35 mouse cellular contexts compared by ENCODE assay signal in genomic region chr4:62776881-62777280, GRCm38 (mm10).
"Had no signal": no experiment of that assay in that cellular context is flagged by ENCODE, and none has a peak within 500 bp of the region (broad histone marks: within the 10 kb centered on the region; RNA-seq: fewer than 3 reads in every experiment).

No protein-coding gene starts in this region.

- H3K36me3 ChIP-seq: heart, embryonic 10.5 days; heart, embryonic 12.5 days; heart, embryonic 13.5 days; heart, embryonic 15.5 days; hindbrain, embryonic 10.5 days; hindbrain, embryonic 12.5 days; hindbrain, embryonic 13.5 days; hindbrain, embryonic 15.5 days; intestine, embryonic 15.5 days; kidney, embryonic 15.5 days had no signal

- H3K4me3 ChIP-seq: heart, embryonic 10.5 days; heart, embryonic 12.5 days; heart, embryonic 13.5 days; heart, embryonic 15.5 days; hindbrain, embryonic 10.5 days; hindbrain, embryonic 12.5 days; hindbrain, embryonic 13.5 days; hindbrain, embryonic 15.5 days; intestine, embryonic 15.5 days; kidney, embryonic 15.5 days; layer of hippocampus, adult 2 months had no signal

- H3K9me3 ChIP-seq: heart, embryonic 10.5 days; heart, embryonic 12.5 days; heart, embryonic 13.5 days; heart, embryonic 15.5 days; hindbrain, embryonic 10.5 days; hindbrain, embryonic 12.5 days; hindbrain, embryonic 13.5 days; hindbrain, embryonic 15.5 days; intestine, embryonic 15.5 days; kidney, embryonic 15.5 days had no signal

- H3K27me3 ChIP-seq: hindbrain, embryonic 13.5 days; hindbrain, embryonic 15.5 days; intestine, embryonic 15.5 days; kidney, embryonic 15.5 days had no signal

- ATAC-seq: hindbrain, embryonic 16.5 days; hindbrain, postnatal 0 days; inflammation-experienced regulatory T-cells, adult 6 months; intestine, embryonic 15.5 days; intestine, embryonic 16.5 days; intestine, postnatal 0 days had no signal

- H3K4me2 ChIP-seq: heart, embryonic 11.5 days; heart, embryonic 12.5 days; heart, embryonic 13.5 days; heart, embryonic 15.5 days; hindbrain, embryonic 12.5 days; hindbrain, embryonic 13.5 days; hindbrain, embryonic 14.5 days; hindbrain, embryonic 15.5 days; intestine, embryonic 15.5 days; kidney, embryonic 15.5 days had no signal

- H3K27ac ChIP-seq: heart, embryonic 10.5 days; heart, embryonic 13.5 days; heart, embryonic 15.5 days; hindbrain, embryonic 12.5 days; hindbrain, embryonic 13.5 days; hindbrain, embryonic 14.5 days; hindbrain, embryonic 15.5 days; hindbrain, postnatal 0 days; intestine, embryonic 15.5 days; kidney, embryonic 15.5 days; kidney, postnatal 0 days; layer of hippocampus, adult 2 months had no signal

- DNase-seq: heart, postnatal 10 days; heart, postnatal 14 days; heart, postnatal 36 days; heart, postnatal 4 days; kidney, adult 11 months; kidney, adult 18-20 months; kidney, adult 2 months; kidney, adult 8-10 months; kidney, adult 9 months; kidney, postnatal 10 days; kidney, postnatal 14 days; kidney, postnatal 25 days; kidney, postnatal 36 days; kidney, postnatal 4 days; layer of hippocampus, adult 9-11 months; layer of hippocampus, postnatal 36 days had no signal

- H3K9ac ChIP-seq: heart, embryonic 12.5 days; heart, embryonic 13.5 days; heart, embryonic 15.5 days; hindbrain, embryonic 12.5 days; hindbrain, embryonic 13.5 days; hindbrain, embryonic 14.5 days; hindbrain, embryonic 15.5 days; intestine, embryonic 15.5 days; kidney, embryonic 15.5 days had no signal
